Mouse (Mus musculus): Measurements from ENCODE around the gene St8sia1.

GRCm38 (mm10) chr6:142852419-142853377 is 111.6 kb downstream of the St8sia1 start:
- TF ChIP-seq GATA1 (IDR thresholded peaks at IDR 0.05; ENCODE audit: low read length) (no peak), TAL1 (IDR thresholded peaks at IDR 0.05; ENCODE audit: low read length) (no peak)
